Mouse (Mus musculus): ENCODE measurements at regions not wholly inside any gene's neighbourhood (a gene's known extent, or its start where the extent isn't known, plus 50 kb on each side); places are given as distances from the start of the nearest gene placed in this dataset.
"Not testable (repeated sequence)": the region's sequence is repeated elsewhere in the genome, so short reads cannot be mapped to it uniquely, and the experiment has no call there.

DNA sequence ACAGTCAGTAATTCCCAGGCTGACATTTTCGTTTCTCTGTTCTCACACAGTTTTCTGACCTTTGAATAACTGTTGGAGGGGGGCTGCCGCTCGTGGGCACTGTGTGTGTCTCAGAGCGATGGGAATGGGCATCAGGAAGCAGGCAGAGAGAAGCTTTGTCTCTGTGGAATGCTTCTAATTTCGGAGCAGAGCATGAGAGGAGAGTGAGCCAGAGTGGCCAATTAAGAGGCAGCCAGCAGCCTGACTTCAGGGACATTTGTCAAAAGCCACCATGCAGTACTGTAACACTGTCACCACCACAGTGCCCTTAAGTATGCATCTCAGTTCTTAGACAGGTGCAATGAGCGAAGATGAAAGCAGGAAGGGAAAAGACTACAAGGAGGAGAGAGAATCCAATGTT, 592.1 kb downstream of the Dcdc2c start:
- no peak for DNase-seq

DNA sequence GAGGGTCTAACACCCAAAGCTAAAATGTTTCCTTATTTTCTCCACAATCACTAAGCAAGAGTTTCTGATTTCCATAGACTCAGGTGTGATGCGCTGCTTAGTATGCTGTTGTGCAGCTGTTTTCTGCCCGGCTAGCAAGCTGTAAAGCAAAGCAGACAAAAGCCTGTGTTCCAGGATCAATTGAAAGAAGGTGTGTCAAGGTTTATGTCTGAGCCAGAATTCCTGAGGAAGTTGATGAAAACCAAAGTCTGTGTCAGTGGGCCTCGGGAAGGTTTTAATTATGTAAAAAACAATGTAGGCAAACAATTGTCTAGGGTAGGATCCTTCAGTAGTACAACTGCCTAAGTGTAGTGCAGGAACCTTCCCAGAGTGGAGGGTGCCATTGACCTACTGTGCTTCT, 604.6 kb downstream of the Dcdc2c start:
- no peak for DNase-seq

DNA sequence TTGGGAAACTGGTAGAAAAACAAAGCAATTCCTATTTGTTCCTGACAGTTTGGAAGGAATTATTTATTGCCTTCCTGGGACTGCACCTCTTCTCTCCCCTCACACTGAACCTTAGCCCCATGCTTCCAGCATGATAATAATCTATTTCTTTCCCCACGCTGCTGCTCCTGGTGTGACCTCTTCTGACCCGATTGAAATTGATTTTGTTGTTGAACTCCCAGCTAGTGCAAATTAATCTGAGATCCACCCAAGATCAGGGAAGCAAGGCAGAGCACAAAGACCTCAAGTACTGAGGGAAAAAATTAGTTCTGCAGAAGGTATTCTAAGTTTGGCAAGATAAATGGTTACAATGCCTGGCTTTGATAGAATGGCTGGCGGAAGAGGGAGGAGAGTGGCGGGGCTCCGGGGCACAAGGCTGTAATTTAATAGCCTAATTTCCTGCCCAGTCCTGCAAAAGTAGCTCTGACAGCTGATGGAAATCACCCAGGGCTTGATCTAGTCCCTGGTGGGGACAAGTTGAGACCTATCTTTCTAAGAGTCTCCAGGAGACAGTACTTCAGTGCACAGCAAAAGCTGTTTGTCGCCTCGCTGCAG, 604.6 kb upstream of the Sox11 start:
- DNase-seq: no peak

DNA sequence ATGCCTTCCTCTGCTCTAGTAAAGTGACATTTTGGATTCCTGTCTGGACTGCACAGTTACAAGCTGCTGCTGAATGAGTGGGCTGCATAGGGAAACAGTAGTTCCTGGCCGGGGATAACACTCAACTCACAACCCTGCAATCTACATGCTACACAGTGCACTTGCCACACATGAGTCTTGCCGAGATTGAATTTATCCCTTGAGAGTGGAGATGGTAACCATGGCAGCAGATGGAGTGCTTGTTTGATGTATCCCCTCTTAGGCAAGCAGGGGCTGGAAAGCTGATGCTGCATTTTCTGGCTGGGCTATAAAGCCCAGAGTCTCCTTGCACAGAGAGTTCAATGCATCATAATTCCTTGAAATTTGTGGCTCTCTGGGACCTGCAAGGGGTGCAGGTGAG, 603.0 kb upstream of the Sox11 start:
- DNase-seq: no peak

DNA sequence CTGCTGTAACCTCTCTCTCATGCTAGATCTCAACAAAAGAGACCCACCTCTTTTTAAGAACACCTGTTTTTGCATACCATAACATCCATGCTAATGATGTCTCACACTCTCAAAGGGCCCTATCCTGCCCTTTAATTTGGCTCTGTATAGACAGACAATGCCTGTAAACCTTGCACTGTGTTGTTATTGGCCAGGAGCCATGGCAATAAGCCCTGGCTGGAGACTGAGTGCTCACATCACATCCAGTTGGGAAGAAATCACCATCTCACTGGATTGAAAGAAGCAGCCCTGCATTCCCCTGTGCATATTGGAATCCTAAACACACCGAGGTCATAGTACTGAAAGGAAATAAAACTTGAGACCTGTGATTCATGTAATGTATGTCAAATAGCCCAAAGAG, 598.7 kb upstream of the Sox11 start:
- no peak for DNase-seq

DNA sequence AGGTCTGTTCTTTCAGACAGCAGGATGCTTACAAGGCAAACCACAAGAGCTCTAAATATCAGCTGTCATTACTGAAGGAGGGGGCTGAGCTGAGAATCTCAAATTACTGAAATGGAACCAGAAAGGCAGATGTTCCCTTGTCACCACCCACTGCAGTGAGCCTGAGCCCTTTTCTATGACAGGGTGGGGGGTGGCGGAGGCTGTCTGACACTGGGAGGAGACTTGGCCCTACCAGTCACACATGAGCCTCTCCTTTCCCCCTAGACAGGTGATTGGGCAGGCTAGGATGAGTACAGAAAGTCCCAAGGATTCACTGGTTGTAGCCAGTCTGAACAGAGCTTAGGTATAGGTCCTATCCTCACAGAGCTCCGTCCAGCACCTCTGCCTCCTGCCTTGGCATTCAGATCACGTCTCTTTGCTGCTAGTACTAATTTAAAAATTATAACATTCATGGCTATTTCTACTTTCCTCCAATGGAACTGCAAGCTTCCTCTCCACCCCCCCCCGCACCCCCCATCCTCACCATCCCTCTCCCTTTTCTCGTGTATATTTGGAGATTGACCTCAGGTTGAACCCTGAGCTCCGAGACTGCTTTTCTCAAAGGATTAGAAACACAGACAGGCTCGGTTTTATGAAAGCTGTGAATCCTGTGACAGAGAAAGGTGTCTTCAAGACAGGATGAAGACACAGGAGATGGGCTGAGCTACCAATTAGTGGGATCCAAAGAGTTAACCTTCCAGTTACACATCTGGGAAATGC, 590.2 kb upstream of the Sox11 start:
- no peak for DNase-seq

DNA sequence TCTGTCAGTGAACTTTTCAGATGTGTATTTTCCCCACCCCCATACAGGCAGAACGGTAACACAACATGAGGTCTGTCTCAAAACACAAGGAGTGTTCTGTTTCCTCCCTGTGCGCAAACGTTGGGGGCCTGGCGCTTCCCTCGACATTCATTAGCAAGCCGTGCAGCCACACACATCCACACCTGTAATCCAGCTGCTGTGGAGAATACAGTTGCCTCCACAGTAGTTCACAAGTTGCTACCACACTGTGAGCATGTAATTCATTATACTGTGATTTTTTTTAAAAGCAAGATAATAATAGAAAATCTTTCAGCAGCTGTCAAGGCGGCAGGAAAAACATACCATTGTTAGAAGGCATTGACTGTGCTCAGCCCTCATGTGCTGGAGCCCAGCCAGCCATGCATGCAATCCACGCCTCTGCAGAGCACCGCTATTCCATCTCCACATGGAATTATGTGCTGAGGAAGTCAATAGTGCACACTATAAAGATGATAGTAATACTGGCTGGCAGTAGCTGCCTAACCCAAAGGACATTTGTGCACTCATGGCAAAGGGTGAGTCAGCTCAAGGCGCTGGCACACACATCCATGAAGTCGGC, 586.1 kb upstream of the Sox11 start:
- DNase-seq: no peak

DNA sequence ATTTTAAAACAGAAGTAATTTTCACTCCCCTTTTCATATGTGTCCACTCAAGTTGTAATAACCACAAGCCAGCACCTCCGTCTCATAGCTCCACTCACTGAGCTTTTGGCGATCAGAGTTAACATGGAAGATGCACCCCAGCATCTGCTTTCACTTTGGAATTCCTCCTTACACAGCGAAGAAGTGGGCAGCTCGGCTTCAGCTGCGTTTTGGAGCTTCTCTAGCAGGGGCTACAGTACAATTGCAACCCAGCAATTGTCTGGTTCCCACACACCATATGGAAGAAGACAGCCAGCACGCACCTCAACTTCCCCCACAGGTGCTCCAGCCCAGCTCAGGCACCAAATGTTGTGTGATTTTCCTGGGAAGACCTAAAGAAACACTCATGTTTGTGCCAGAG, 584.4 kb upstream of the Sox11 start:
- DNase-seq: no peak

DNA sequence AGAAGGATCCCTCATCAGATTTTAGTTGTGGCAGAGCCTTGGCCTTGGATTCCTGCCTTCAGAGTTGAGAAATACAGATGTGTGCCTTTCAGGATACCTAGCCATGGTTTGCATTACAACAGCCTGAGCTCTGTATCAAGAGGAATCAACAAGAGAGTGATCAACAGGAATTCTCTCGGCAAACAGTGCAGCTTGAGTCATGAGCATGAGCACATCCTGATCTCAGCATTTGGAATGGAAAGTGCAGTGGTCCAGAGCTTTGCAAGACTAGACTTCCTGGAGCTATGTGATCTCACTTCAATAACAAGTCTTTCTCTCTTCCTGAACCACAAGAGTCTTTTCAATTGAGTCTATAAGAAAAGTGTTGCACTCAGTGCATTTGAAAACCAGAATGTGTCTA, 578.2 kb upstream of the Sox11 start:
- DNase-seq: no peak

DNA sequence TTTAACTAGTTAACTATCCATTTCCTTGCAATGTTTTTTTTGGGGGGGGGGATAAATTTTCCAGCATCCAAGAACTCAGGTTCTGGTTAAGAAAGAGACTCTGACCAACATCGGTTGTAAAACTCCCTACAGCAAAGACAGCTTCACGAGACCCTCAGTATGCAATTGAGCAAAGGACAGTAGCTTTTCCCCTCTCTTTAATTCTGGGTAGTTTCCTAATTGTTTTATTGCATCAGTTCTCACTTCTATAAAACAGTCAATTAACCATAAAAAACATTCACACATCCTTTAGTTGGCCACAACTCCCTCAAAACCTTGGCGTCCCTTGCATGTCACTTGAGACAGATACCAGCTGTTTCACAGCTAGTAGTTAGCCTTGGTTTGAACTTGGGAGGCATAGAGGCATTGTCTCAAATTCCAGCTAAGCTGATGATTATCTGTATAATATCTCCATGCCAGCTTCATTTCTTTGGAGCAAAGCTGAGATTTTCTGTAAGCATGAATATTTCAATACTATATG, 574.1 kb upstream of the Sox11 start:
- no peak for DNase-seq

DNA sequence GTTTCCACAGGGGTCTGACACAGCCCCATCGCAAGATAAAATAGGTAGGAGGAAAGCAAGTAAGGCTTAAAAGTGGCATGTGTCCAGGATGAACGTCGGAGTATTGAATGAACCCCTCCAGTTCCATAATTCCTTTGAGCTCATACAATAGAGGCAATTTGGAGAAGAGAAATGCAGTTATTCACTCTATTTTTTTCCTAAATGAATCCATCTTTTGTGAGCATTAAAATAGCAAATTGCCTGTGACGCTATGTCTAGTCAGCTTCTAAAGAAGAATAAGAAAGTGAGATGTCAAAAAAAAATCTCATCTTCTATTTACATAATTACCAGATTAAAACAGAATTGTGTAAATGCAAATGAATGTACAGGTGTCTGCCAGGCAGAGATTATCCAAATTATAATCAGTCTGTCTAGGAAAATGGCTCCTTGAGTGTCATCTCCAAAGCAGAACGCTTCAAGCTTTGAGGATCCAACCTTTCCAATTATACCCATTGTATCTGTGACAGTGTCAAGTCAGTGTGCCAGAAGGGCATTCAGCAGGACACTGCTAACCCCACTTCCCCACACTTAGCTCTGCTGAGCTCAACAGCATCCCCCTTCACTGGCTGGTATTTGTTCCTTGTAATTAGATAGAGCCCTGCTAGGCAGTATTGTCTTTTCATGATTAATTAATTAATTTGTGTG, 567.2 kb upstream of the Sox11 start:
- no peak for DNase-seq

DNA sequence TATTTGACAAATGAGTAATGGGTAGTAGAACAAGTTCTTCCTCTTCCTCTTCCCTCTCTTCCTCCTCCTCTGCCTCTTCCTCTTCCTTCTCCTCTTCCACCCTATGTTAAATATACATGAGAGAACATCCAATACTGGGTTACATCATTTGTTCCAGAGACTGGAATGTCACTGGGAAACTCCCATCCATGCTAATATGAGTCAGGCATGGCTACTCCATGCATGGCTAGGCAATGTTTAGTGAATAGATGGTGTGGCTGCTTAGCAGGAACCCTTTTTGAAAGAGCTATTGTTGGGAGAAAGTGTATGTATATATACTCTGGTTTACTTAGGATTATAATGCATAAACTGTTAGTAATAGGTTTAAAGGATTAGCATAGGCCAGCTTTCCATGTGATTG, 554.3 kb upstream of the Sox11 start:
- DNase-seq: not testable (repeated sequence)

DNA sequence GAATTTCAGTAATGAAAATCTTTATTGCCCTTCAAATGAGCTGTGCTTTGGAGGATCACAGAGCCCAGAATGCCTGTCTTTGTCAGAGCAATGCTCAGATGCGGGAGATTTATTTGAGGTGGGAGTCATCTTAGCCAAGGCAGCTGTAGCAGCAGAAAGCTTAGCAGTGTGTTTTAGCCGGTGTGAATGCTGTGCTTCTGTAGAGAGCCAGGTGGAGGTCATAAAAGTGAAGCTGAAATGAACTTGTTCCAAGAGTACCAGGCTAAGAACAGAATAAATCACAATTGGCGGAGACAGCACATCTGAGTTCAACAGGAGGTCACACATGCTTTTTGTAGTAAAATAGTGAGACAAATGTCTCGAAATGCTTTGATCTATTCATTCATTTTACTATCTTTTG, 539.3 kb upstream of the Sox11 start:
- no peak for DNase-seq

DNA sequence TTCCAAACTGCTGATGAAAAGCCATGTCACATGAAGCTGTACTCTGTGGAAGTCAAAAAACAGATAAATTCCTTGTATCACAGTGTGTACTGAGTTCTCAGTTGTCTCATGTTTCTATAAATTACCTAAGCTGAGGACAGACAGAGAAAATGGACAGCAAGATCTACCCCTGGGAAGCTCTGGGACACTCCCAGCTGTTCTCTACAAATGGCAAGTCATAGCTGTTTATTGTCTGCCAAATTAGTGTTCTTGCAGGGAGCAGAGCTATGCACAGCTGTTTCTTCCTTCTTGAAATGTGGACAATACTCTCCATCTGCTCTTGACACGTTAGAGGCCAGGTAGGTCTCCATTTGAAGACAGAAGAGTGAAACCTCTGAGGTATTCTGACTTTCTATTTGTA, 524.0 kb upstream of the Sox11 start:
- DNase-seq: no peak

DNA sequence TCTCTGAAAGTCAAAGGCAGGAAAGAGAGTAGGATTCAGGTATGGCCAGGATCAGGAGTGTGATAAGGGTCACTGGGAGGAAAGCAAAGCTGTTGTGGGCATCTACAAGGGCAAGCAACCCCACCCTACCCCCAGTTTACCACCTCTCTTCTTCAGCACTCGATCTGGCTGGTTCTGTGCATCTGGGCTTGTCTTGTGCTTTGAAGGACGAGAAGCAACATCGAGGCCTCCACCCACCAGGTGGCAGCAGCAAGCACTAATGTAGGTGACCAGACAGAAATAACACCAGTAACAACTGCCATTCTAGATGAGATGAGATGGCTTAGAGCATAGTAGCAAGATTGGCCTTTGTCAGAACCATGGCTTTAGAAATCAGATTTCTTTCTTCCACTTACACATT, 507.2 kb upstream of the Sox11 start:
- DNase-seq: peak; percentile 13

DNA sequence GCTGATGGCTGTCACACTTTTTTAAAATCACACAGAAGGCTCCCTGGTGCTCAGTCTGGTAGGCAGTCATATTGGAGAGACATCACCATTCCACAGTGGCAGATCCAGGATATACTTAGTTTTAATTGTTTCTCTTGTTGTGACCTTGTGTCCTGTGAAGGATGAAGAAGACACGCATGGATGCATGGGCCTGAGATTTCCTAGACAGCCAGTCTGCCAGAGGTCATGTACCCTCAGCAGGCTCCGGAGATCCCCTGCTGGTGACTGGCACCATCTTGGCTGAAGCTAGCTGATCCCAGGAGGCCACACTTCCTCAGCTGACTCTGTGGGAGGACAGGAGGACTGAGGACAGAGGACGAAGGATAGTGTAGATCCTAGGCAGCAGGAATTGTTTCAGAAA, 506.7 kb upstream of the Sox11 start:
- no peak for DNase-seq

DNA sequence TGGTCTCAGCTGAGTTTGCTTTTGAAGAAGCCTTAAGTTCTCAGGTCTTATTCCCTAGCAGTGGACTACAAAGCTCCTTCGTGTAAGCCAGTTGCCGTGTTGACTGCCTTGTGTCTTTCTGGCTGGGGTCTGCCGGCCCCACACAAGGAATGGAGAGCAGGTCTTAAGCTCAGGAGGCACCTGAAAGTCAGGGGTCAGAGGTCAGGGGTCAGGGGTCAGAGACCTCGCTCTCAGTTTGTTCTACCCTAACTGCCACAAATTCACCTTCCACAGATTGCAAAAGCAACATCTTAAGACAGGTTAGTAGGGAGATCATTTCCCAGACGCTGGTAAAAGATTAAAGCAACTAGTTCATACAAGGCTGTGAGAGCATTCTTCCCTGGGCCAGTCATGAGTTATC, 505.8 kb upstream of the Sox11 start:
- DNase-seq: no peak

DNA sequence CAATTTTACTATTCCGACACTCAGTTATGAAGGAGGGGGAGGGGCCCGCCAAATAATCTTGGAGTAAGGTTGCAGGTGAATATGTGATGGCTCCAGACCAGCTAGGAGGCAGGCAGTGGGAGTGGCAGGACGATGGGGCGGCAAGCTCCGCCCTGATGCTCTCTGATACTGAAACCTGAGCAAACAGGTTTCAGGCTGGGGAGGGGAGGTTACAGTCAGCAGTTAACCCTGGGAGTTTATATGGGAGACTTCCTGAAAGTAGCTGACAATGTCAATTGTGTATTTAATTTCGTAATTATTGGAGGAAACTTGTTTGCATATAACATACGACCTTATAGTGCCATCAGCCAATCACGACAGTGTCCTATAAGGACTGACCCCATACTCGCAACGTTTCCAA, 505.0 kb upstream of the Sox11 start:
- no peak for DNase-seq

DNA sequence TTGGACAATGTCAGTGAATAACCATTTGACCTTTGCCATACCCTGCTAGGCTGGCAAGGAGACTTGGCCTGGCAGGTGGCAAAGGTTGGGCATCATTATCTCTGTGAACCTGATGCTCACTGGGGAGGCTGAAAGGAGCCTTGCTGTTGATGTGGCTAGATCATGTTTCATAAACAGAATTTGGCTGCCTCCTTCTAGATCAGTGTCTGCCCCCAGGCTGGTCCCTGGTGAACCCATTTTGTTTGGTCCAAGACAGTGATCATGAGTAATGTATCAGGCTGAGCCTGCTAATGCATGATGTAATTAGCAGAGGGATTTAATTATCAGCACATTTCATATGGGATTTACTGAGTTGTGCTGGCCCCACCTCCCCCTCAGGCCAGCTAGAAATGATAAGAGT, 502.6 kb upstream of the Sox11 start:
- DNase-seq: no peak

DNA sequence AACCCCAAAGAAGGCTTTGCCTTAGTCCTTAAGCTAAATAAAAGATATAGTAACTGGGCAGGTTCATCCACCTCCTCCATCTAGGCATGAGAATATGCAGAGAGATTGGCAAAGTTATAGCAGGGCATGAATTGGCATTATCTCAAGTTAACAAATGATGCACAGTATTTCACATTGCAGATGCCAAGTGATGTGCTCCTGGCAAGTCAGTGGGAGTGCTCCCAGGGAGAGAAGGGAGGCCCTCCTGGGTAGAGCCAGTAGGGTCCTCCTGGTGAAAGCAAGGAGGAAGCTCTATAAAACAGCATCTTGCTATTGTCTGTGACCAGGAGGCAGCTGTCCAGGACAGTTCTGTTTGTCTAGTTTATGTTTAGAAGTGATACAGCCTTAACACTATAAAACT, 496.6 kb upstream of the Sox11 start:
- no peak for DNase-seq

DNA sequence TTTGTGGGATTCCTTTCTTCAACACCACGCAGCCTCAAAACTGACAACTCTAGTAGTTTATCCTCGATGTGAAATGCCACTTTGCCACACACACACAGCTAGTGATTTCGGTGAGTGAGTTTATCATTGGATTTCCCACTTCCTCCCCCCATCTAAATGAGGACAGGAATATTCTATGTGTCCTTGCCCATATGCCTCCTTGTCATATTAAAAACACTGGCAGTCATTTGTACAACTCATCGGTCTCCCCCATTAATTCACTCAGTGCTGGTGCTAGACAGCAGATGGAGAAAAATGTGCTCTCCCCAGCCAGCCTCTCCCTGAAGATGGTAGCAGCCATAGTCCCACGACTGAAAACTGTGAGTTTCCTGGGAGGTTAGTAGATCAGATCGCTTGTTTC, 496.0 kb upstream of the Sox11 start:
- DNase-seq: no peak

DNA sequence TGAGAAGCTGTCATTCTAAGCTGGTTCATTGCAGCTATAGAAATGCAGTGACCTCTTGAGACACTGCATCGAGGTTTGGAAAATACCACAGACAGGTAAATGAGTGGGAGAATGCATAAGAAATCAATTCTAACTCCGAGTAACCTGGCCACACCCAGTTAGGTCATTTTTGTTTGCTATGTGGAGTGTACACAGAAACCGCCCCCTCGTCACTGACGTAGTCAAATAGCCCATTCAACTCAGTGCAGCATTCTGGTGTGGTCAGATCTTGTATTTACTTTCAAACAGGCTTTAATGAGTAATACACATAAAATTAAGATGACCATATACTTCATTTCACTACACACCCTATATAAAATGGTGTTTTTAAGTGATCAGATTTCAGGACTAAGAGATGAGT, 483.8 kb upstream of the Sox11 start:
- no peak for DNase-seq

DNA sequence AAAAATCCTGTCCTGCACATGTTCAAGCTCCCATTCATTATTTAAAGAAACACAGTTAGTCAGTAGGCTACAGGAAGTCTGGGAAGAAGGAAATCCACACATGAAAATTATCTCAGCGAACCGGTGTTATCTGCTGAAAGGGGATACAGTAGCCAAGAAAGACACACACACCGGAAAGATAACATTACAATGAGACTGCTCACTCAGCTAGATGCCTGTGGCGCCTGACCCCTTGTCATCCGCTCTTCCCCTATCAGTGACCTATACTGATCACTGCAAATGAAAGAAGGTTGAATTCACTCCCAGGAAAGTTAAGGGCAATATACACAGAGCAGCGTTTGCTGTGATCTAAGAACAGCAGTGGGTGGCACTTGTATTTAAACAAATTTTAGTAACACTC, 481.0 kb upstream of the Sox11 start:
- DNase-seq: no peak

DNA sequence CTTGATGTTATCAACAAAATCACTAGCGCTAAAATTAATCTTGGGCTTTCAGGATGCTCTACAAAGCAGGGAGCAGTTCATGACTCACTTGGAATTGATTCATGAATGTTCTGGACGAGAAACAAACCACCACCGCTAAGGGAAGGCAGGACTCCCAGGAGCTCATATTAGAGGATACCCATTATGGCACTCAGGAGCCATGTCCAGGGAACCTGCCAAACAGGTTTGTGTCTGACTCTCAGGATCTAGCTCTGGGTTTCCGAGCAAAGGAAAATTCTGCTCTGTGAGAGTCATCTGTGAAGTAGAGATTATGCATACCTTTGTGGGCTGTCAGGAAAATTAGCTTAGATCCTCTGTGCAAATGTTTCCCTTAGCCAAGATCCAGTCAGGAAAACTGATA, 454.3 kb upstream of the Sox11 start:
- no peak for DNase-seq

All from kidney, adult 18-20 months (tissue).